Mouse (Mus musculus) testis, adult 2 months (tissue): Measurements from ENCODE around the gene Romo1.

Source experiments
- CTCF ChIP-seq: fragments of 200-500 bp; IDR thresholded peaks from 2 replicates; pipeline ENCODE4 v1.5.1; 2012; ENCODE audit warnings: low read depth, mild to moderate bottlenecking, inconsistent platforms, low read length, moderate library complexity; ENCODE audit not compliant: control insufficient read depth, insufficient read depth, insufficient replicate concordance
- POLR2A ChIP-seq: fragments of 200-500 bp; IDR thresholded peaks from 2 replicates; pipeline ENCODE4 v1.6.1; 2012; ENCODE audit warnings: low read depth, mild to moderate bottlenecking, inconsistent platforms, low read length, moderate library complexity; ENCODE audit not compliant: control insufficient read depth

- no peak for TF ChIP-seq POLR2A
- no peak for TF ChIP-seq CTCF
Measured at GRCm38 (mm10) chr2:156151538-156151937, 7.7 kb downstream of the Romo1 start.
